Mouse (Mus musculus) hindbrain, embryonic 12.5 days (tissue): ENCODE results near the gene Ginm1. TPM values are rescaled to one million over a fixed set of nuclear protein-coding genes. Genes with fewer than 3 reads are reported as not detected.

Experiments
- ATAC-seq: fragments of 200-750 bp; cut with Nextera tagmentation; 2 replicates; pipeline ENCODE4 v1.8.0; 2017; ENCODE audit warnings: moderate TSS enrichment; ENCODE audit not compliant: low FRiP score
- H3K27ac ChIP-seq: fragments of 300-500 bp; sonication (generic); 2 replicates; pipeline ENCODE4 v1.5.1; 2016; ENCODE audit warnings: mild to moderate bottlenecking
- H3K27me3 ChIP-seq: fragments of 300-500 bp; sonication (generic); 2 replicates; pipeline ENCODE4 v1.6.1; 2016; ENCODE audit warnings: mild to moderate bottlenecking
- H3K36me3 ChIP-seq: fragments of 300-500 bp; sonication (generic); 2 replicates; pipeline ENCODE4 v1.6.1; 2016; ENCODE audit warnings: mild to moderate bottlenecking
- H3K4me1 ChIP-seq: fragments of 300-500 bp; sonication (generic); 2 replicates; pipeline ENCODE4 v1.6.1; 2016
- H3K4me2 ChIP-seq: fragments of 300-500 bp; sonication (generic); replicated peaks from 2 replicates; pipeline ENCODE4 v1.6.1; 2016; ENCODE audit warnings: mild to moderate bottlenecking
- H3K4me3 ChIP-seq: fragments of 300-500 bp; sonication (generic); 2 replicates; pipeline ENCODE4 v1.5.1; 2016; ENCODE audit warnings: mild to moderate bottlenecking
- H3K9ac ChIP-seq: fragments of 300-500 bp; sonication (generic); 2 replicates; pipeline ENCODE4 v1.6.1; 2016; ENCODE audit warnings: mild to moderate bottlenecking, moderate library complexity
- H3K9me3 ChIP-seq: fragments of 300-500 bp; sonication (generic); replicated peaks from 2 replicates; pipeline ENCODE4 v1.6.1; 2016; ENCODE audit warnings: mild to moderate bottlenecking
- WGBS: fragments of 180-500 bp; shearing (Covaris S2); methylation state at CpG from one replicate; pipeline ENCODE4 v1.1.7; 2016; 5-methylcytosine and 5-hydroxymethylcytosine counted together
- microRNA-seq: library from miRNA; unstranded; fragments of <30 nt; microRNA quantifications from one replicate; pipeline ENCODE4, GENCODE M21; 2017
- polyA plus RNA-seq: library from polyadenylated mRNA; unstranded; fragments of >200 nt; fragmentation: Nextera tagmentation; extraction: Ambion mirVana; gene quantifications from 2 replicates; pipeline ENCODE4 v1.2.1, GENCODE M21; 2016

Ginm1 gene
- polyA plus RNA-seq, 1 experiment from 2014 or later = 61.3 TPM

GRCm38 (mm10) chr10:7737914-7738313 lies 54.7 kb downstream of the Ginm1 start:
- Histone ChIP-seq H3K4me2 (no peak overlapping the region), H3K27ac (no peak overlapping the region), H3K9ac (no peak overlapping the region), H3K4me1 (no peaks in the 10 kb centered on the region), H3K36me3 (peaks cover 12% of the 10 kb centered on the region), H3K4me3 (no peak overlapping the region), H3K27me3 (no peaks in the 10 kb centered on the region), H3K9me3 (no peaks in the 10 kb centered on the region)
- no peak for ATAC-seq
- 80% methylated on average over 3 of the region's 3 CpGs for WGBS

DNA sequence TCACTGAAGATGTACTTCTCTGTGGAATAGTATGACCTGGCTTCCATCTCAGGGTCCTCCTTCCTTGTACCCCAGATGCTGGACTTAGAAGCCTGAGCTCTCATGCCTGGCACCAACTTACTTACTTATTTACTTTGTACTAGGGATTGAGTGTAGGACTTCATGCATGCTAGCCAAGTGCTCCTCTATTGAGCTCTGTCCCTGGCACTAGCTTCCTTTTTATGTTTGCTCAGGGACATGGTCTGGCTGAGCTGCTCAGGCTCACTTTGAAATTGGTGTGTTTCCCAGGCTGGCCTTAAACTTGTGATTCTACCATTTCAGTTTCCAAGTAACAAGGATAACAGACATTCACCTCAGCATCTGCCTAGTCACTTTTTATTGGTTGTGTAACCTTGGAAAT lies 55.5 kb downstream of the Ginm1 start:
- ATAC-seq = no peak
- no peak overlapping the region for H3K4me3 ChIP-seq
- H3K9ac ChIP-seq = no peak overlapping the region
- no peaks in the 10 kb centered on the region for H3K4me1 ChIP-seq
- H3K4me2 ChIP-seq = no peak overlapping the region
- H3K27me3 ChIP-seq = no peaks in the 10 kb centered on the region
- H3K36me3 ChIP-seq = 0 out of 2 replicates have a peak, but pooled peaks cover 8% of the 10 kb centered on the region
- H3K27ac ChIP-seq = no peak overlapping the region
- no peaks in the 10 kb centered on the region for H3K9me3 ChIP-seq

DNA sequence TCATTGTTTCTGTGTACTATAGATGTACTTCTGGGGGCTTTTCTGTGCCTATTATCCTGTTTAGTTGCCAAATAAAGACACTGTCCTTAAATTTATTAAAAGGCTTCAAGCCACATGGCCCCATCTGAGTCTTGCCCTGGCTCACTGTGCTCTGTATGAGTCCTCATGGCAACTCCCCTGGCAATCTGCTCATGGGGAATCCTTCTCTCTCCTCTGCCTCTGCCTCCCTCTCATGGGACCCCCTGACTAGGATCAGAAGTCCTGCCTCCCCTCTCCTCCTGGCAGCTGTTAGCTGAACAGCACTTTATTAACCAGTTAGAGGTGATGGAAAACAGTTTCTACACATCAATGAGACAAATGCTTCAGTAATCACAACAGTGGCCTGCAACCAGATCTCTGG lies 61.0 kb downstream of the Ginm1 start:
- H3K27me3 ChIP-seq = no peaks in the 10 kb centered on the region
- ATAC-seq = no peak
- no peaks in the 10 kb centered on the region for H3K36me3 ChIP-seq

GRCm38 (mm10) chr10:7727011-7727410 lies 65.6 kb downstream of the Ginm1 start:
- Histone ChIP-seq H3K4me1 (peaks cover 21% of the 10 kb centered on the region), H3K9me3 (no peaks in the 10 kb centered on the region), H3K27ac (no peak overlapping the region), H3K4me3 (peak overlapping the region; percentile 76), H3K27me3 (no peaks in the 10 kb centered on the region), H3K4me2 (peak overlapping the region; percentile 73), H3K9ac (peak overlapping the region; percentile 78), H3K36me3 (no peaks in the 10 kb centered on the region)
- ATAC-seq = no peak
- 27% methylated on average over 3 of the region's 3 CpGs for WGBS

More for the DNA sequence above, 61.0 kb downstream of the Ginm1 start:
- Histone ChIP-seq H3K9ac (no peak overlapping the region), H3K9me3 (no peaks in the 10 kb centered on the region), H3K4me3 (no peak overlapping the region), H3K4me1 (peaks cover 20% of the 10 kb centered on the region), H3K27ac (no peak overlapping the region), H3K4me2 (no peak overlapping the region)

- H3K27me3 ChIP-seq = no peaks in the 10 kb centered on the region
- H3K4me1 ChIP-seq = peaks cover 17% of the 10 kb centered on the region
- no peak for ATAC-seq
- under 1% methylated on average over 8 of the region's 8 CpGs for WGBS
- no peaks in the 10 kb centered on the region for H3K9me3 ChIP-seq
- no peaks in the 10 kb centered on the region for H3K36me3 ChIP-seq
- H3K27ac ChIP-seq = 0 out of 2 replicates have a peak overlapping the region, but pooled peaks have one; percentile 64
- peak overlapping the region; percentile 76 for H3K4me3 ChIP-seq
- H3K9ac ChIP-seq = peak overlapping the region; percentile 78
- peak overlapping the region; percentile 73 for H3K4me2 ChIP-seq
Observed at GRCm38 (mm10) chr10:7726501-7726812, 66.2 kb downstream of the Ginm1 start.

GRCm38 (mm10) chr10:7725751-7726500 lies 66.7 kb downstream of the Ginm1 start, which contains the start of gene Katna1:
Gene Katna1 (plus strand): TSS chr10:7726000.
- no peaks in the 10 kb centered on the region for H3K27me3 ChIP-seq
- peak within 1 kb of the TSS; percentile 78 for H3K9ac ChIP-seq
- H3K4me3 ChIP-seq = peak within 1 kb of the TSS; percentile 76
- no peaks in the 10 kb centered on the region for H3K9me3 ChIP-seq
- peak within 1 kb of the TSS; percentile 64 for H3K27ac ChIP-seq
- H3K4me1 ChIP-seq = peaks cover 15% of the 10 kb centered on the region
- peak; percentile 99 for ATAC-seq
- under 1% methylated on average over 49 of the region's 49 CpGs for WGBS
- no peaks in the 10 kb centered on the region for H3K36me3 ChIP-seq
- H3K4me2 ChIP-seq = peak within 1 kb of the TSS; percentile 73

Small RNA genes lying within 50 kb of the gene (microRNA-seq; reads per million reads assigned to microRNA genes)
- gene Mir5104 = 1.9 reads per million

Other genes starting within 250 kb of the Ginm1 start
- 17.7 and 19.3 TPM in 2 replicates for gene Lrp11, start 203.0 kb downstream of the Ginm1 start, polyA plus RNA-seq
- gene Nup43, start 125.3 kb downstream of the Ginm1 start, polyA plus RNA-seq = 40.6 and 42.2 TPM in 2 replicates
- 136 and 137 TPM in 2 replicates for gene Pcmt1, start 111.7 kb downstream of the Ginm1 start, polyA plus RNA-seq
- gene Lats1, start 111.6 kb downstream of the Ginm1 start, polyA plus RNA-seq = 16.4 and 17.0 TPM in 2 replicates
- gene Katna1, start 66.8 kb downstream of the Ginm1 start, polyA plus RNA-seq = 48.2 and 51.5 TPM in 2 replicates
- gene Ppil4, start 67 bp upstream of the Ginm1 start, polyA plus RNA-seq = 47.7 and 51.7 TPM in 2 replicates
- 0.19 and 0.25 TPM in 2 replicates for gene Zc3h12d, start 39.6 kb upstream of the Ginm1 start, polyA plus RNA-seq
- gene Tab2, start 163.4 kb upstream of the Ginm1 start, polyA plus RNA-seq = 22.2 and 22.3 TPM in 2 replicates